Mouse (Mus musculus) urinary bladder, postnatal 25 days (tissue): ENCODE measurements around the gene Tsga13.

Source experiments
- DNase-seq: peaks from one replicate; pipeline ENCODE4 v3.0.0; 2022; ENCODE audit warnings: low spot score

Tsga13 gene

DNA sequence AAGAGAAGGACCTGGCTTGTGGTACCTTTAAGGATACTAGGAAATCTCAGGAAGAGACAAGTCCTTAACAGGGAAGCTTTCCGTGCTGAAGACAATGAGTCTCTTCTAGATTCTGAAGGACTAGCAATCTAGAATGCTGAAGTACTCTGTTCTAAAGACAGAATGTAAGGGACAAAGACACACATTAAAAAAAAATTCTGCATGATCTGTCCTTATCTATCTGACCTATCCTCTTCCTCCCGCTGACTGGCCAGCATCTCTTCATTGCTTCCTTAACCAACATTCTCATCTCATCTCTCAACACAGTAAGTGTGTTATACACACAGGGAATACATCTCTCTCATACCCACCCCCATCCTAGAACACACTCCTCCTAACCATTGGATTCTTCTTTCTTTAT lies at the start of gene Tsga13:
Gene Tsga13, minus strand, starts transcription at position 101 of the 400 bp plus-strand sequence.
- no peak for DNase-seq

DNA sequence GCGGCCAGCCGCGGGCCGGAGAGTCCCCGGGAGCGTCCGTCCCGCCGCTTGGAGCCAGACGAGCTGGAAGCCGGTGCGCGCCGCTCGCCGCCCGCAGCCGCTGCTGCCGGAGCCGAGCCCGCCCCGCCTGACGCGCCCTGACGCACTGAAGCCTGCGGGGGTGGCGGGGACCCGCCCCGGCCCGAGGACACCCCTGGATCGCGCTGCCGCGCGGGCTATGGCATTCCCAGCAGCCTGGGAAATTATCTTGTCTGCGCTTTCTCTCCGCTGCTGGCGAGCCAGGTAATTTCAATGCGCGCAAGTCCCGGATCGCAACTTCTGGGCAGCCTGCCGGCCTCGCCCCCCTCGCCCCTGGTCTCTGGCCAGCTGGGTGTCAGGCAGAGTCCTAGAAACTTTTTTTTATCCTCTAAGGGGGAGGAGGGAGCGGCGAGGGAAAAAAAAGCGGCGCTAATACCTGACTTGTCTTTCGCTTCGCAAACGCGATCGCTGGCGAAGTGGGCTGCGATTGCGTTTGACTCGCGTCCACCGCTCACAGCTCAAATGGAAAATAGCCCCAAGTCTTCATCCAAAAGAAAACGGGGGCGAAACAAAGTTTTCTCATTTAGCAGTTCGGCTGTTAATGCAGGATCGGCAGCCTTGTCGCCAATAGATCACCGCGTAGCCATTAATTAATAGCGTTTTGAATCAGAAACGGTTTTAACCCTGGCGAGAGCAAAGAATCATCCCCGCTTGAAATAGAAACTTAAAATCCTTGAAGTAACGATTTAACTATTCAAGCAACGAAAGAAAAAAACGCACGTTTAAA lies 43.6 kb upstream of the Tsga13 start, which contains the start of gene Klf14:
Gene Klf14, minus strand, starts transcription at position 343 of the 805 bp plus-strand sequence.
- peak; percentile 14 for DNase-seq

DNA sequence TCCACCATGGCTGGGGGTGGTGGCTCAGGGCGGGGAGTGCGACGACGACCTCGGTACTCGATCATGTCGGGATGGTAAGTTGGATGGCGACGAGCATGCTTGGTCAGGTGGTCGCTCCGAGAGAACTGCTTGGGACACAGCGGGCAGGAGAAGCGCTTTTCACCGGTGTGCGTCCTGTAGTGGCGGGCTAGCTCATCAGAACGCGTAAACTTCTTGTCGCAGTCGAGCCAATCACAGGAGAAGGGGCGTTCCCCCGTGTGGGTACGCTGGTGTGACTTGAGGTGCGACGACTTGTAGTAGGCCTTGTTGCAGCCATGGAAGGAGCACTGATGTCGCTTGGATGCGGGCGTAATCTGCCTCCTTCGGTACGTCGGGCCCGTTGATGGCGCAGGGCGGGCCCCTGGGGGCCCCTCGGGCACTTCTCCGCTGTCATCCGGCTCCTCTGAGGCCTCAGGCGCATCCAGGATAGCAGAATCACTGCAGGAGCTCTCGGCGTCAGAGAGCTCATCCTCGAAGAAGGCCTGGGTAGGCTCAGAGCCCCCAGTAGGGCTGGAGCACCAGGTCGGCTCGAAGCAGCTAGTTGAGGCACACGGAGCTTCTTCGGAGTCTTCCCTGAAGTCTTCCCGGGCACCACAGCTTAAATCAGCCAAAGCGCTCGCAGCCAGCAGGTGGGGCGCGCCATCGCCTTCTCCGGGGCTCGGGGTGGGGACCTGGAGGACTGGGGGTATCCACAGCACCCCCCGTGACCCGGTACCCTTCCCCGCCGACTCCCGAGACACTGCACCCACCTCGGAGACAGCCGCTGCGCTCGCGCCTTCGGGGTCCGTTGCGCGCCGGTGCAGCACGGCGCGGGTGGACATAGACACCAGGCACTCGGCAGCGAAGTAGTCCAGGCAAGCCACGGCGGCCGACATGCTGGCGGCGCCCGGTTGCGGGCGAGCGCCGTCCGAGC lies 42.7 kb upstream of the Tsga13 start:
- DNase-seq = peak; percentile 15

DNA sequence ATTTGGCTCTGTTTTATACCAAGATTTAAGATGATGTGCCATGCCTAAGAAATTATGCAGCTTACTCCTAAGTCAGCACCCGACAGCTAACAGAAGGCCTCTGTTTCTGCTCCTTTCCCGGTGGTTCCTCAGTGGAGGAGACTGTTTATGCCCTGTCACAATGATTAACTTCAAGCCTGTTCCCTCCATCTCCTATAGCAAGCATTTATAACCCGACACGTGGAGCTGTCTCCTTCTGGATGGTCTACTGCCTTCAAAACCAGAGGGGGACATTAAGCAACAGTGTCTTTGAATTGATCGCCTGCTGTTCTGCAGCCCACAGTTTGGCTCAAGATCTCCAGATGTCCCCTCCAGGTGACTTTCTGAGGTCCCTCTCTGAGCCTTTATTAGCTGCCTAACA lies 23.9 kb upstream of the Tsga13 start:
- no peak for DNase-seq

DNA sequence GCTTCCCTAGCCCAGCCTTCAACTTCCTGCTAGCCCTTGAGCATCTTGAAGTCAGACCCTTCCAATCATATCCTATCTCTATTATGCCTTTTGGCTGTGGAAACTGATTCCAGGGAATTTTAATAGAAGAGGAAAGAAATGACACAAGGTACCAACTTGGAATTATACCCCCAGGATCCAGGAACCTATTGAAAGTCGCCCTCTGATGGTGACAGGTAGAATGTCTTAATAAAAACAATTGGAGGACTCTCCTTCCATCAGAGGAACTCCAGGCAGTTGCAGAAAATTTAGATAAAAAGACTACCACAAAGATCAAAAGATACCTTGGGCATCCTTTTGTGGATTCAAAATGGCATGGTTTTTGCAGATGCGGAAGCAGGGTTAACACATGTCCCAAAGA lies 7.4 kb upstream of the Tsga13 start:
- no peak for DNase-seq

DNA sequence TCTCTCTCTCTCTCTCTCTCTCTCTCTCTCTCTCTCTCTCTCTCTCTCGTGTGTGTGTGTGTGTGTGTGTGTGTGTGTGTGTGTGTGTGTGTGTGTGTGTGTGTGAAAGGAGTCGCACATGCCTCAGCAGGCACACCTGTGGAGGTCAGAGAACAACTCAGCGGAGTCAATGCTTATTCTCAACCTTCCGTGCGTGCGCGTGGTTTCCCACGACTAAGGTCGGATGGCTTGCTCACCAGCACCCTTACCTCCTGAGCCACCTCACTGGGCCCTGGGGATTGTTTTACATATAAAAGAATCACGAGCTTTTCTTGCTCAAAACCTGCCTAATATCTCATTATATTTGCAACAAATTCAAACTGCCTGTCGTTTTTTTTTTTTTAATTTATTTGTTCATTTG lies 6.5 kb upstream of the Tsga13 start:
- DNase-seq = no peak

DNA sequence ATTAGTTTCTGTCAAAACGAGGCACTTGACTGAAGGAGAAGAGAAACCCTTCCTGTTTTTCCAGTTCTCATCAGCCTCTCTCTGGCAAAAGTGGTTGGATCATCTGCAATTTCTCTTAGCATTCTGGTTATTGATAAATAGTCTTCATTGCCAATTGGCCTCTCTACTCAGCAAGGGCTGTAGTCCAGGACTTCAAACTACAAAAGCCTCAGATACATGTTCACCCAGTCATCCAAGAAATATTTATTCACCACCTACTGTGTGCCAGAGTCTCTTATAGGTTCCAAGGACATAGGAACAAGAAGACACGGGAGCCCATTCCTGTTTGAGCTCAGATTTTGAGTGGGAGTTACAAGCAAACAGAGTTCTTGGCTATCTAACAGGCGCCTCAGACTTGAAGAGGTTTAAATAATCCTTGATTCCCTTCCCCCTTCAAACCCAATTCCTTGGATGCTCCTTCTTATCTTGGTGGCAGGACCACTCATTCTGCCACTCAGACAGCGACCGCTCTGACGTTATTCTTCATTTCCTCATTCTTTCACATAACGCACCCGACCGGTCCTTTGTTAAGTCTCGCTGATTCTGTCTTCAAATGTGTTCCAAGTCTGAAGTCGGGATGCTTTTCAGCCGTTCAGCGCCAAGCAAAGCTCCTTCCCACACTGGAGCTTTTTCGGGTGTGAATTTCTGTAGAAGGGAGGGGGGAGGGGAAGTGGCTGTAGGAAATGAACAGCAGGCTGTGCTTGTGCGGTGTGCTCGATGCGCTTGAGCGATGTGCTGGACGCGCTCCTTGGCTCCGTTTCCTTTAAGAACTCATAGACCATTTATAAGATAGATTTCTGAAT lies 5.7 kb upstream of the Tsga13 start:
- no peak for DNase-seq

DNA sequence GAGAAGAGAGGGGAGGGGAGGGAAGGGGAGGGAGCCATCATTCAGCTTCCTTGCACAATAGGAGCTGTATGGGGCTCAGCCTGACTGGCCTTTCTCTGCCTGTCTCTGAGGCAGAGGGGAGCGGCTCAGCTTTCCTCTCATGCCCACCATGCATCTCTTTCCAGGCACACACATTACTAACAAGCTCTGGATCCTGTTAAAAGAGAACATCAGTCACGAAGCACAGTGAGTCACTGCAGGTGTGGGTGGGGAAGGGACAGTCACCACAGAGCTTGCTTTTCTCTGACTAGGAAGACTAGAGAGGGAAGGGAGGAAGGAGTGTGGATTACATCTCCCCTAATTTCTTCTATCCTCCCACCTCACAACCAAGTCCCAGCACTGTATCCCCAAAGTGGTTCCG lies 7.4 kb downstream of the Tsga13 start:
- no peak for DNase-seq

DNA sequence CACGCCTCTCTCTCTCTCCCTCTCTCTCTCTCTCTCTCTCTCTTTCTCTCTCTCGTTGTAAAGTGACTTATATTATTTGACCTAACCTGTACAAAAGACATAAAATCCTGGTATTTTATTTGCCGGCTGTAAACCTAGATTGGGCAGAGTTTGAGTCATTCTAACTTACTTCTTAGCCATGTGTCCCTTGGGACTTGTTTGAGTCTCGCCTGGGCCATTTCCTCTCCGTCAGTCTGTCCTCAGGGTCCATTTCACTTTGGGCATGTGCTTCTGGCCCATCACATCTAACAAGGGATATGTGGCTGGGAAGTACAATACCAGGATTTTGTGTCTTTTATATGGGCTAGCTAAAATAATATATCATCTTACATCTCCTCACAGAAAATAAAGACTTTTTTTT lies 10.5 kb downstream of the Tsga13 start:
- no peak for DNase-seq

DNA sequence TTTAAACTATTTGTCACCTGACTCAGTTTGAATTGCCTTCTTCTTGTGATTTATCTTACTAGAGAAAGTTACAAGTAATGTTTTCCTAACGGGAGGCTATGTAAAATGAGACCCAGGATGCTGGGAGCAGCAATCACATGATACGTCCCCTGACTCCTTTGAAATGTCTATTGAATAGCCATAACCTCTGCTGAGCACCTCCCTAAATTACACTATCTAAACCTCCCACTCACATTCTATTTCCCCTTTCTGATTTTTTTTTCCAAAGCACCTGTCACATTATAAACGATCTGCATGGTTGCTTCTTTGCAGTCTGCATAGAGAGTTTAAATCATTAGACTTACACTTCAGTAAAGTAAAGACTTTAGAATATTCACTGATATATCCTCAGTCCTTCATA lies 11.3 kb downstream of the Tsga13 start:
- no peak for DNase-seq

DNA sequence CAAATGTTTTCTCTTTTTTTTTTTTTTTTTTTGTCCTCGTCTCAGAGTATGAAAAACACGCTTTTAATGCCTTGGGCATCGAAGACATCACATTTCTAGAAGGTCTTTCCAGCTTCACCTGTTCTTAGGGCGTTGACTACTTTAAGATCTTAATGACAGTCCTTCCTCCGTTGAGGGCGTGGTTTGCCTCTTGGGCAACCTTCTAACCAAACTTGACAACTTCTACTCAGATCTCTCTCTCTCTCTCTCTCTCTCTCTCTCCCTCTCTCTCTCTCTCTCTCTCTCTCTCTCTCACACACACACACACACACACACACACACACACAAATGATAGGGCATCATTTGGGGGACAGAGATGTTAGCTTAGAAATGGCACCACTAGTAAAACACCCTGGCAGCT lies 17.9 kb downstream of the Tsga13 start:
- DNase-seq = no peak

DNA sequence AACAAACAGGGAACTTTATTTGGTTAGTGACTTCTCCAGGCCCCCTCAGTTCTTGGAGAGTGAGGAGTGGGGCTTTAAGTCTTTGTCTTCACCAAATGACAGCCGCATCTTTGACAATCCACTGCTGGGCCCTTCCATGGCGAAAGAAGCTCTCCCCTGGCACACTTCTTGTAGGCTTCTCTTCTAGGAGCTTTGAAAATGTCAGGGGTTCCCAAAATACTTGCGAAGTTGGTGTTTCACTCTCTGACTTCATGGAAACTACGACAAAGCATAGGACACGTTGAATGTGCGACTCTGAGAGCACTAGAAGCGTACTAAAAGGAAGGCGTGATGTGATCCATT lies 18.4 kb downstream of the Tsga13 start:
- DNase-seq = no peak

DNA sequence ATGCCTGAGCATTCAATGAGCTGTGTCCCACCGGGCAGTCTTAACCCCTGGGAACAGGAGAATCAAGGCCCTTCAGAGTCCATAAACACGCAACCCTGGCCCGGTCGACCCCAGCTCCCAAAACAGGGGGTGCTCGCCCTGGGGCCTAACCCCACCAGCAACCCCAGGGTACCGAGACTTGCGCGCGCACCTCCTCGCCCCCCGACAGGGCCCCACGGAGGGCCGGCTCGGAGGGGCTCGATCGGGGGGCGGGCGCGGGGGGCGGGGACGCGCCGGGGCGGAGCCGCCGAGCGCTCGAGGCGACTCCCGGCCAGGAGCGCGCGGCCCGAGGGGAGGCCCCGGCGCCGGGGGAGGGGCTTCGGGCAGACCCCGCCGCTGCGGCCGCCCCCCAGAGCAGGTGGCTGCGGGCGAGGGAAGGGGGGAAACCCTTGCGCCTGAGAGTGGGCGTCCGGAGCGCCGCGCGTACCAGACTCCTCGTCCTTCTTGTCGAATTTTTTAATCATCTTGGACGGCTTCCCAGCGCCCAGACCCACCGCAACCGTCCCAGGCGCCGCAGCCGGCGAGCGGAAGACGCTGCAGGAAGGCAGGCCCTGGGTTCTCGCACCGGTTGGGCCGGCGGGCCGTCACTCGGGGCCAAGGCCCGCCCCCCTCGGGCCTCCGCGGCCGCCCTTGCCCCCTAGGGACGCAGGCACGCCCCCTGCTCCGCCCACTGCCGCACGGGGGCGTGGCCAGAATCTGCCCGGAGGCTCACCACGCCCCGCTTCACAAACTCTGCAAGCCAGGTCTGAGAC lies 19.0 kb downstream of the Tsga13 start, which contains the start of gene Copg2:
Gene Copg2, minus strand, starts transcription at position 600 of the 791 bp plus-strand sequence.
- DNase-seq = peak; percentile 98

DNA sequence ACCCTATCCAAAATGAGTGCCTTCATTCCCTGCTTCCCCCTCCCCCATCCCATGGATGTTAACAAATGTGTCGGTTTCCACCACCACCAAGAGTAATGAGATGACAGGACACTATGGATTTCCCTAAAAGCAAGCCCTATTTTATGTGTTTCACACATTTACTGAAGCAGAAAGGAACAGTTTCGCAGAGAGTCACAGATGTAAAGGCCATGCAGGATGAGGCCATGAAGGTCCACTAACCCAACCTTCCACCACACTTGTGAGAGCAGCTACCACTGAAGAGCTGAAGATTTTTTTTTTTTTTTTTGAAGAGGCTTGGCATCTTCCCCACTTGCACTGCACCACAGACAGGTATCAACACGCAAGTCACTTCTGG lies 19.6 kb downstream of the Tsga13 start:
- peak; percentile 5 for DNase-seq

DNA sequence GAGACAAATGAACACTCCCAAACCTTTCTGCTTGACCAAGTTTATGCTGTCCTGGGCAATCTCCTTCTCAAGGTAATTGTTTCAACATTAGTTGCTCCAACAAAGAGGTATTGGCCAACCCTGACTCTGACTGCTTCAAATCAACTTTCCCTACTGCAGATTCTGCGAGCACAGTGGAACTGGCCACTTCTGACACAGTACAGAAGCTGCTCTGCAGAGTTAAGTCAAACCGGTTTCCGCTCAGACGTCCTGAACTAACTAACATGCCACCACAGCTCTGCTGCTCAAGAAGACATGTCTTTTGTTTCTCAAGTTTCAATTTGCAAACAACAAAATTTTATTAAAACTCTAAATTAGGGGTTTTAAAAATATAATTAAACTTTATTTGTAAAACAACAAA lies 22.3 kb downstream of the Tsga13 start:
- no peak for DNase-seq

DNA sequence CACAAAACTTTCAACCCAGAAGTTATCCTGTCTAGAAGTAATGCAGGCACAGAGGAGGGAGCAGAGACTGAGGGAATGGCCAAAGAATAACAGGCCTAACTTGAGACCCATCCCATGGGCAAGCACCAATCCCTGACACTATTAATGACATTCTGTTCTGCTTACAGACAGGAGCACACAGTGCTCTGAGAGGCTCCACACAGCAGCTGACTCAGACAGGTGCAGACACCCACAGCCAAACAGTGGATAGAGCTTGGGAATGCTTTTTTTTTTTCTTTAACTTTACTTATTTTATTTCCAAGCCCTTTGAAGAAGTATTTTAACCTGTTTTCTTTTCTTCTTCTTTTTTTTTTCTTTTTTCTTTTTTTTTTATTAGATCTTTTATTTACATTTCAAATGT lies 23.6 kb downstream of the Tsga13 start:
- no peak for DNase-seq

DNA sequence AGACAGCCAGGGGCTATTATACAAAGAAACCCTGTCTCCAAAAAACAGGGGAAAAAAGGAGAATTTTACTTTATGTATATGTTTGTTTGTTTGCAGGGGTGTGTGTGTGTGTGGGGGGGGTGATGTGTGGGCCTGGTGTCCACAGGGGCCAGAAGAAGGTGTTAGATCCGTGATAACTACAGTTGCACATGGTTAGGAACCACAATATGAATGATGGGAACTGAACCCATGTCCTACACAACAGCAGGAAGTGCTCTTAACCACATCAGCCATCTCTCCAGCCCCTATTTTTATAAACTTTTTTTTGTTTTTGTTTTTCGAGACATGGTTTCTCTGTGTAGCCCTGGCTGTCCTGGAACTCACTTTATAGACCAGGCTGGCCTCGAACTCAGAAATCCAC lies 30.5 kb downstream of the Tsga13 start:
- DNase-seq = no peak

DNA sequence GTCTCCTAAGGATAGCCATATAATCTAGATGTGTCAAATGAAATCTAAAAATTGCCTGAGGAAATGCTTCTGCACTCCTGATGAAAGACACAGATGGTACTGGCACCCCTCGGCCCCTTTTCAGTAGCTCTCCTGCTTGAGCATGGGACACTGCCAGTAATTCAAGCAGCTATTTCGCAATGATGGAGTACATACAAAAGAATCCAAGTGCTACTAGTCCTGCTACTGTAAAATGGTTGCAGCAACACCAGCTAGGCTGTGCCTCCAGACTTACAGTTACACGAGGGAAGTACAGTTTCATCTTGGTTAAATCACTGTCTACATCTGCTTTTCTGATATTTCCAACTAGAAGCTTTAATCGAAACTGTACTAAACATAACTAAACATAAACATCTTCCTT lies 31.9 kb downstream of the Tsga13 start:
- DNase-seq = no peak

DNA sequence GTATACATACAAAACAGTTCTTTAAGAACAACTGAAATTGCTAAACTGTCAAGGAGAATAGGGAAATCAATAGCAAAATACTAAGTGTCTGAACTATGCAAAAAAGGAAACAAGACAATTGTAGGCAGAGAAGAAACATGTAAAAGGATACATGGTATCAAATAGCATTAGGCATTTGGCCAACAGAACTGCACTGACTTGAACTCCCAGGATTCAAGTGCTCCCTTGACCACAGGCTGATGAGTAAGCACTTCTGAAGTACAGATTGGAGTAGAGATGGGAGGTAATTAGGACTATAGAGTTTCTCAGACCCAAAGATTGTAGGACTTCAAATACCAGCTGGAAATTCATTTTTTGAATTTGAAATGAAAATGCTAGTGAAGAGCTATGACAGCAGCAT lies 38.7 kb downstream of the Tsga13 start:
- no peak for DNase-seq

DNA sequence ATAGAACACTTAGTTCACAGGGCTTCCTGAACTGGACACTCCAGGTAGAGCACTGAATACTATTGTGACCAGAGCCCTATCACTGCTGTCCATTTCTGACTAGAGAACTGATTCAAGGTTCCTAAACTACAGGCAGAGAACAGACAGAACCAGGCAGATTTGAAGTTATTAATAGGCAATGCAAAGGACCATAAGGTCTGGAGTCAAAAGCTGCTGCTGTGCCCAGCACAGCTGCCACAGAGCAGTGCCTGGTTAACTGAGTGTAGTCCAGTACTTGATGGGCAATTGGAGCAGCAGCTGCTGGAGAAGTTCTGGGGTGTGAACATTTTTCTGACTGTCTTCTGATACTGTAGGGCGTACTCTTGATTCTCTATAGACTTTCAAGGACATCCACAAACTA lies 48.9 kb downstream of the Tsga13 start:
- no peak for DNase-seq

DNA sequence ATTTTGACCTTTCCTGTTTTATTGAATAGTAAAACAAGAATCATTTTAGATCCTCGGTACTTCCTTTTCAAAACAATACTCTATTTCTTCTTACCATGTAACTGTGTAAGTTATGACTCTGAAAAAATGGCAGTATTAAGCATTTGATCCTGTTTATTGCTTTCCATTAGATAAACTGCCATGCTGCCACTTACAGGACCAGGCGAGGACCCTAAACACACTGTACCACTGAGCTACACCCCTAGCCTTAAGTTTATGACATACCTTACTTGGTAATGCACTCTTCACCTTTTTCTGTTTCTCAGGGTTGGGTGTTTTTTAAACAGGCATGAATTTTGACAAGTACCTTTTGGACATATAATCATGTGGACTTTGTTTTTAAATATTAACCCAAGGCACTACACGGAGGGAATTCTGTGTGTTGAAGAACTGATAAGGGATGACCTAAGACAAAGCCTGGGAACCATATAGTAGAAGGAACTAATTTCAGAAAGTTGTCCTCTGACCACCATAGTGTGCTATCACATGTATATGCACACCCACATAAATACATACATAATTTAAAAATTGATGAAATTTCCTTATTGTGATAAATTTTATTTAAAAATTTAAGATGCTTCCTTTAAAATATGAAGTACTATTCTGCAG lies 50.2 kb downstream of the Tsga13 start:
- no peak for DNase-seq
